ENCODE assay signal across 24 mouse cellular contexts in genomic region chr19:53132471-53132870, GRCm38 (mm10). TPM values are rescaled to one million over a fixed set of nuclear protein-coding genes. Genes with fewer than 3 reads are reported as not detected.
DNase-seq lines count a peak whose midpoint lies in the region; ATAC-seq and TF ChIP-seq lines count a peak whose summit lies in the region.
"Had no signal": no experiment of that assay in that cellular context is flagged by ENCODE, and none has a peak within 500 bp of the region (broad histone marks: within the 10 kb centered on the region; RNA-seq: fewer than 3 reads in every experiment).

No protein-coding gene starts in this region.

- intact Hi-C loops in heart, postnatal 36 days (cut with DNase I) = no loop called here
- intact Hi-C loops in left cerebral cortex, adult 2 months (cut with DNase I) = no loop called here
- intact Hi-C loops in left cerebral cortex, postnatal 4 days (cut with DNase I) = no loop called here

- ATAC-seq in embryonic facial prominence, embryonic 15.5 days (ENCODE audit: insufficient number of reproducible peaks, low FRiP score, low TSS enrichment, low read depth) = no peak
- ATAC-seq: activated CD4-positive, CD25-positive, alpha-beta regulatory T cell, adult 4 months; CD4-positive, CD25-positive, alpha-beta regulatory T cell, adult 4 months; forebrain, embryonic 15.5 days; forebrain, postnatal 0 days; Patski had no signal

- no peak for DNase-seq in embryonic facial prominence, embryonic 10.5 days (ENCODE audit: low spot score)
- peak; percentile 33 for DNase-seq in heart, embryonic 10.5 days (ENCODE audit: low spot score)
- DNase-seq in heart, postnatal 36 days = no peak
- DNase-seq in left cerebral cortex, adult 2 months (ENCODE audit: extremely low spot score in 1 of 2, low spot score in 2 of 2) = no peak
- no peak for DNase-seq in left cerebral cortex, postnatal 4 days
- DNase-seq: adrenal gland, adult 8-10 months; adrenal gland, postnatal 14 days; adrenal gland, postnatal 36 days; B cell, adult 2 months; cerebellum, adult 11-12 months; cerebellum, adult 2 months; cerebellum, adult 9-10 months; cerebellum, postnatal 10 days; cerebellum, postnatal 25 days; forebrain, postnatal 0 days had no signal

- 0 out of 2 replicates have a peak overlapping the region, but pooled peaks have one; percentile 28 for H3K27ac ChIP-seq in embryonic facial prominence, embryonic 15.5 days (replicated peaks)
- no peak overlapping the region for H3K27ac ChIP-seq in embryonic facial prominence, embryonic 10.5 days (replicated peaks)
- no peak overlapping the region for H3K27ac ChIP-seq in heart, embryonic 10.5 days
- peak overlapping the region; percentile 11; the same call in 1 of the 2 replicates for H3K27ac ChIP-seq in left cerebral cortex, adult 2 months
- H3K27ac ChIP-seq: forebrain, embryonic 13.5 days; forebrain, embryonic 15.5 days had no signal

- H3K36me3 ChIP-seq in embryonic facial prominence, embryonic 15.5 days = no peaks in the 10 kb centered on the region
- H3K36me3 ChIP-seq in embryonic facial prominence, embryonic 10.5 days (replicated peaks) = no peaks in the 10 kb centered on the region
- H3K36me3 ChIP-seq in heart, embryonic 10.5 days = no peaks in the 10 kb centered on the region
- H3K36me3 ChIP-seq: embryonic facial prominence, embryonic 13.5 days; forebrain, embryonic 15.5 days; G1E had no signal

- no peaks in the 10 kb centered on the region for H3K27me3 ChIP-seq in embryonic facial prominence, embryonic 15.5 days
- H3K27me3 ChIP-seq in embryonic facial prominence, embryonic 10.5 days (replicated peaks; ENCODE audit: low read depth, poor library complexity, severe bottlenecking) = no peaks in the 10 kb centered on the region
- no peaks in the 10 kb centered on the region for H3K27me3 ChIP-seq in heart, embryonic 10.5 days (ENCODE audit: insufficient read depth, poor library complexity, severe bottlenecking)
- H3K27me3 ChIP-seq: CH12.LX; embryonic facial prominence, embryonic 13.5 days; forebrain, embryonic 13.5 days; forebrain, embryonic 15.5 days had no signal

- H3K4me3 ChIP-seq in embryonic facial prominence, embryonic 15.5 days (replicated peaks) = no peak overlapping the region
- H3K4me3 ChIP-seq in embryonic facial prominence, embryonic 10.5 days = no peak overlapping the region
- no peak overlapping the region for H3K4me3 ChIP-seq in heart, embryonic 10.5 days
- H3K4me3 ChIP-seq in left cerebral cortex, adult 2 months = no peak overlapping the region
- H3K4me3 ChIP-seq: embryonic facial prominence, embryonic 13.5 days; forebrain, embryonic 13.5 days; forebrain, embryonic 15.5 days had no signal

- H3K9ac ChIP-seq in embryonic facial prominence, embryonic 15.5 days = no peak overlapping the region
- H3K9ac ChIP-seq: embryonic facial prominence, embryonic 13.5 days; forebrain, embryonic 13.5 days; forebrain, embryonic 15.5 days; forebrain, postnatal 0 days had no signal

- peaks cover 26% of the 10 kb centered on the region for H3K4me1 ChIP-seq in embryonic facial prominence, embryonic 15.5 days
- peaks cover 35% of the 10 kb centered on the region for H3K4me1 ChIP-seq in embryonic facial prominence, embryonic 10.5 days
- peaks cover 46% of the 10 kb centered on the region for H3K4me1 ChIP-seq in heart, embryonic 10.5 days

- no peak overlapping the region for H3K4me2 ChIP-seq in embryonic facial prominence, embryonic 15.5 days (replicated peaks)
- H3K4me2 ChIP-seq: embryonic facial prominence, embryonic 13.5 days; forebrain, embryonic 13.5 days; forebrain, embryonic 15.5 days had no signal

- TF ChIP-seq CTCF in left cerebral cortex, adult 2 months (IDR thresholded peaks at IDR 0.05) = no peak

- WGBS in embryonic facial prominence, embryonic 15.5 days = 82% methylated on average over 10 of the region's 10 CpGs
- WGBS in embryonic facial prominence, embryonic 10.5 days = 89% methylated on average over 10 of the region's 10 CpGs
- WGBS in heart, embryonic 10.5 days = 91% methylated on average over 10 of the region's 10 CpGs

- H3K9me3 ChIP-seq in embryonic facial prominence, embryonic 15.5 days (replicated peaks) = no peaks in the 10 kb centered on the region
- H3K9me3 ChIP-seq in embryonic facial prominence, embryonic 10.5 days = no peaks in the 10 kb centered on the region
- H3K9me3 ChIP-seq in heart, embryonic 10.5 days = no peaks in the 10 kb centered on the region
- H3K9me3 ChIP-seq: embryonic facial prominence, embryonic 13.5 days; forebrain, embryonic 13.5 days; forebrain, embryonic 15.5 days; G1E had no signal

RNA-seq across cellular contexts. Expression of gene Add3, which starts 7.8 kb away (rescaled TPM):
- 73.1 and 79.4 TPM in 2 replicates for polyA plus RNA-seq in embryonic facial prominence, embryonic 15.5 days (2015; fragmentation: Nextera tagmentation; extraction: Ambion mirVana)
- polyA plus RNA-seq in embryonic facial prominence, embryonic 10.5 days (2016; fragmentation: Nextera tagmentation; extraction: Ambion mirVana) = 61.7 and 67.2 TPM in 2 replicates
- 128 and 173 TPM in 2 replicates for polyA plus RNA-seq in heart, embryonic 10.5 days (2016; fragmentation: Nextera tagmentation; extraction: Ambion mirVana)
- total RNA-seq in heart, postnatal 36 days (2021) = 10 to 100 TPM; 45.2 to 48.6 TPM
- total RNA-seq in left cerebral cortex, adult 2 months (2021) = 10 to 100 TPM; 84.4 to 86.9 TPM
- 10 to 100 TPM; 93.4 to 93.5 TPM for total RNA-seq in left cerebral cortex, postnatal 4 days (2021)

Comparison
In these comparisons a context has a peak if more than half of its experiments do, and no peak if none do; other contexts are left out.
1. H3K27ac ChIP-seq: peak in embryonic facial prominence, embryonic 15.5 days (single experiment) and left cerebral cortex, adult 2 months (single experiment); none in embryonic facial prominence, embryonic 10.5 days (single experiment) and heart, embryonic 10.5 days (single experiment).